Mouse (Mus musculus) forebrain, embryonic 10.5 days (tissue): ENCODE measurements around the gene Eif4g2. TPM values are rescaled to one million over a fixed set of nuclear protein-coding genes. Genes with fewer than 3 reads are reported as not detected.

Experiments
- DNase-seq: peaks from one replicate; pipeline ENCODE4 v3.0.0-alpha.2; 2017; ENCODE audit warnings: low spot score; ENCODE audit errors: extremely low spot score
- H3K27ac ChIP-seq: fragments of 300-500 bp; sonication (generic); 2 replicates; pipeline ENCODE4 v1.5.1; 2016; ENCODE audit warnings: mild to moderate bottlenecking
- H3K27me3 ChIP-seq: fragments of 300-500 bp; sonication (generic); 2 replicates; pipeline ENCODE4 v1.6.1; 2016; ENCODE audit warnings: mild to moderate bottlenecking; ENCODE audit not compliant: poor library complexity, severe bottlenecking
- H3K36me3 ChIP-seq: fragments of 300-500 bp; sonication (generic); replicated peaks from 2 replicates; pipeline ENCODE4 v1.6.1; 2016; ENCODE audit warnings: mild to moderate bottlenecking, moderate library complexity
- H3K4me1 ChIP-seq: fragments of 300-500 bp; sonication (generic); 2 replicates; pipeline ENCODE4 v1.6.1; 2016
- H3K4me3 ChIP-seq: fragments of 300-500 bp; sonication (generic); 2 replicates; pipeline ENCODE4 v1.5.1; 2016; ENCODE audit warnings: mild to moderate bottlenecking, moderate library complexity
- H3K9me3 ChIP-seq: fragments of 300-500 bp; sonication (generic); 2 replicates; pipeline ENCODE4 v1.6.1; 2016; ENCODE audit warnings: mild to moderate bottlenecking, moderate library complexity
- WGBS: fragments of 180-500 bp; shearing (Covaris S2); methylation state at CpG from one replicate; pipeline ENCODE4 v1.1.7; 2016; 5-methylcytosine and 5-hydroxymethylcytosine counted together
- polyA plus RNA-seq: library from polyadenylated mRNA; unstranded; fragments of >200 nt; fragmentation: Nextera tagmentation; extraction: Ambion mirVana; gene quantifications from 2 replicates; pipeline ENCODE4 v1.2.1, GENCODE M21; 2016

The Eif4g2 gene
- polyA plus RNA-seq, result 1,431 and 1,439 TPM in 2 replicates

DNA sequence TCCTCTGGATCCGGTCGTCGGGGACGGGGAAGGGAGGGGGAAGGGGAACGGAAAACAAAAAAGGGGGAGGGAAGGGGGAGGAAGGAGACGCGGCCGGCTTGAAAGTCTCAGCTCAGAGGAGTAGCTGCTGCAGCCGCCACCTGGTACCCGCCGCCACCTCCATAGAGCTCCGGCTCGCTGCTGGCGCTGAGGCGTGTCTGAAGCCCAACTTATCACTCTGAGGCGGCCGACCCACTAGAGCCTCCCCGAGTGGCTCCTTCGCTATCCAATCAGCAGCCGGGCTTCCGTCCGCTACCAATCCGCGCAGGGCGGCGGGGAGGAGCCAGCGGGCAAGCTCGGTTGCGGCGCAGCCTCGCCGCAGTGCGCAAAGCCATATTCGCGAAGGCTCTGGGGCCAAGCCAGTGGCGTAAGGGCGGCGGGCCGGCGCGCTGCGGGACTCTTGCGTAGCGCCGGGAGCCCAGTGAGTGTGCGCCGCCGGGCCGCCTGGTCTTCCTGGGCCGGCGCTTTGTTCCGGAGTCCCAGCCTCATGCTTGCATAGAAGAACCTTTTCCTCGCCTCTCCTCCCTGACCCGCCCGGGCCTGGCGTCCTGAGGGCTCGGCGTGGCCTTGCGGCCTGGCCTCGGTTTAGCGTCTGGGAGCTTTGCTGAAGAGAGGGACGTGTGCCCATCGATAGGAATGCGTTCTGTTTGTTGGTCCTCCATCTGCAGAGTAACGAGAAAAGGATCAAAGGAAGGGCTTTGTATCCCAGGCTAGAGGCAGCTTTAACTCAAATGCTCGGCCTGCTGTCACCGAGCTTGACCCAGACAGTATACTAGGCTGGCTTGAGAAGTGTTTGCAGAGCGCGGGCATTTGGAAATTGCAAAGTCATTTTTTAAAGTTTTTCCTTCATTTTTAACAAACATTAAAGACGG, at the start of gene Eif4g2:
Gene Eif4g2 (minus strand): TSS at position 209 of the 911 bp plus-strand sequence.
- peak within 1 kb of the TSS; percentile 100 for H3K27ac ChIP-seq
- peak within 1 kb of the TSS; percentile 99 for H3K4me3 ChIP-seq
- peaks cover 42% of the 10 kb centered on the region for H3K36me3 ChIP-seq
- no peaks in the 10 kb centered on the region for H3K27me3 ChIP-seq
- WGBS, result 1% methylated on average over 70 of the region's 70 CpGs
- H3K4me1 ChIP-seq, result peaks cover 33% of the 10 kb centered on the region
- no peaks in the 10 kb centered on the region for H3K9me3 ChIP-seq
- peak; percentile 99 for DNase-seq

DNA sequence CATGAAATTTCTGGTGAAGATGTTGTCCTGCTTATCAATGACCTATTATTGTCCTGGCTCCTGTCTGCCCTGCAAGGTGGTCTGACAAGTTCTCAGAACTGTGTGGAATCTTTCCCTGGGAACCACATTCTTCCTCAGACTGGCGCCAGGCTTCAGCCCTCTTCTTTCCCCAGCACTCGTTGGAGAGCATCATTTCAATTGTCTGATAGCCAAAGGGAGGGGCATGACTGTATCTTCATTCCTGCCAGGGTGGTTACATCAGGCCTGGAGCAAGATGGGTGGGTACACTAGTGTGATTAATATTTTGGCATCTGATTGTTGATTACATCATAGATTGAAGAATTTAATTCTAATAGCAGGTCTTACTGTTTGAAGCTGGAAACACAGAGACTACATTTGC, 49.8 kb upstream of the Eif4g2 start:
- H3K4me1 ChIP-seq, result no peaks in the 10 kb centered on the region
- 69% methylated on average over 2 of the region's 2 CpGs for WGBS
- no peaks in the 10 kb centered on the region for H3K9me3 ChIP-seq
- no peak overlapping the region for H3K27ac ChIP-seq
- no peaks in the 10 kb centered on the region for H3K36me3 ChIP-seq
- H3K4me3 ChIP-seq, result no peak overlapping the region
- no peaks in the 10 kb centered on the region for H3K27me3 ChIP-seq
- no peak for DNase-seq

DNA sequence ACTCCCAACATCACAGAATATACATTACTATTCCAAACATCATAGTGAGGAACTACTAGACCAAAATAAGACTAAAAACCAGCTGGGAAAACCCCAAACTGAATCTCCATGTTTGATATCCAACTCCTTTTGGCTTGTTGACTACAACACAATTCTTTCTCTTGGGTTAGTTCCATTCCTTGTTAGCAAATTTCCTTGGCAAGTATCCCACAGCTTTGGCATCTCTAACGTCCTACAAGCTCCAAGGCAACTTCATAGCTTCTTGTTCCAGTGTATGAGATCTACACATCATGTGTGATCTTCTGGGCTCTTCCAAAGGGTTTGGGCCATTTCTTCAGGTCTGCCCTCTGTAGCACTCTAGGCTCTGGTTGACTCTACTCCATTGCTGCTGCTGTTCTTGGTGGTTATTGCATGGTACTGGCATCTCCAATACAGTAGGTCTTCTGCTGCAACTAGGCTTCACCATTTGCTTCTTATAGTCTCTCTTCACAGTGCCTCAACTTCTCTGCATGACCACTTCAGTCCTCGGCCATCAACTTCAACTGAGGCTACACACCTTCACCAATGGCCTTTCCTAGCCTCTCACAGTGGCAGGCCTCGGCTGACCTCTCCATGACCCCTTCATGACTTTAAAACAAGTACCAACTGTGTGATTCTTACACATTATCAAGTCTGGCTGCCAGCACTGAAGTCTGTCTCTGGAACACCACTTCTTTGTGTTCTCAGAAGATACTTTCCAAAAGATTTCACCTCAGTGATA, 44.0 kb upstream of the Eif4g2 start:
- DNase-seq, result no peak
- Histone ChIP-seq H3K27ac (no peak overlapping the region), H3K36me3 (no peaks in the 10 kb centered on the region), H3K4me3 (no peak overlapping the region), H3K9me3 (no peaks in the 10 kb centered on the region), H3K27me3 (no peaks in the 10 kb centered on the region), H3K4me1 (peaks cover 11% of the 10 kb centered on the region)
- 79% methylated on average over 3 of the region's 3 CpGs for WGBS

DNA sequence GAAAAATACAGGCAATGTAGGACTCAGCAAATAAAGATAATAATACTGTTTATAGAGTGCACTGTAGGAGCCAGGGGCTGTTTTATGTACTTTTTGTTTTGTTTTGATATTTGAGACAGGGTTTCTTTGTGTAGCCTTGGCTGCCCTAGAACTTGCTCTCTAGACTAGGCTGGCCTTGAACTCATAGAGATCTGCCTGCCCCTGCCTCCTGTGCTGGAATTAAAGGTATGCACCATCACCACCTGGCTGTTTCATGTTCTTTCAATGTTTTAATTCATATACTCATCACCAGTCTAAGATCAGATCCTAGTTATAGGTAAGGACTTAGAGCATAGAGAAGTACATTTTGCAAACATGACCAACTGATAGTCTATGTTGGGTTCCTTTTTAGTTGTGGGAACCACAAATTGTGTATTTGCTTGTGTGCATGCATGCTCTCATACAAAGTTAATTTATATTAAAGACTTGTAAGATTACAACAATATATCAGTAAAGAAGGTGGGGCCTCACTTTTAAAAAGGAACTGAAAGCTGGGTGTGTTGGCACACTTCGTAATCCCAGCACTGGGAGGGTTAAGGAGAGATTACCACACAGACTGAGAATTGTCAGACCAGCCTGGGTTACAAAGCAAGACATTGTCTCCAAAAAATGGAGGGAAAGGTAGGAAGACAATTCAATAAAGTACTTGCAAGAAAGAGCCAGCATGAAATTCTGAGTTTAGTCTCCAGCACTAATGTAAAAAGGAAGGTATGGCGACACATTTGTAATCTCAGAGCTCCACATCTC, 41.1 kb upstream of the Eif4g2 start:
- no peak for DNase-seq
- no peaks in the 10 kb centered on the region for H3K9me3 ChIP-seq
- H3K4me1 ChIP-seq, result peaks cover 21% of the 10 kb centered on the region
- no peak overlapping the region for H3K4me3 ChIP-seq
- no peaks in the 10 kb centered on the region for H3K27me3 ChIP-seq
- WGBS, result 96% methylated on average over 2 of the region's 2 CpGs
- no peak overlapping the region for H3K27ac ChIP-seq
- H3K36me3 ChIP-seq, result peaks cover 10% of the 10 kb centered on the region

DNA sequence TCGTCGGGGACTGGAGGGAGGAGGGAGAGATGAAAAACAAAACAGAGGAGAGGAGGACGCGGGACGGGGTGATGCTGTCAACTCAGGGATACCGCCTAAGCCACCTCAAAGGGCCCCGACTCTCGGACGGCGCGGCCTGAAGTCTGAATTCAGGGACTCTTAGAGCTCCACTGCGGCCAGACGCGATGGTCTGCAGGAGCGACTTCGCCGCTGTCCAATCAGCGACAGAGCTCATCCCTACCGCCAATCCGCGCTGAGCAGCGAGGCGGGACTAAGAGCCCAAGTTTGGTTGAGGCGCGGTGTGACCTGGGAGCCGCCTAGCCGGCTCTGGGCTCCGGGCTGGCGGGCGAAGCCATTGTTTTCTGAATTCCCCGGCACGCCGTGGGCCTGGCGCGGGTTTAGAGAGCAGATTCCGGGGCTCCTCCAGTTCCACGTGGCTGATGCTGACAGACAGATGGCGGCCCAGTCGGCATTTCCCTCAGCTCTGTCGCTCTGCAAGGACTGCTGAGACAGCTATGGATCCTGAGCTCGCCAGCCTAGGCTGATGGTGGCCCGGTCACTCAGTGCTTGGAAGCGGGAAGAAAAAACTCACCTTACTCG, 39.8 kb upstream of the Eif4g2 start:
- Histone ChIP-seq H3K4me1 (peaks cover 21% of the 10 kb centered on the region), H3K9me3 (no peaks in the 10 kb centered on the region), H3K4me3 (peak overlapping the region; percentile 70), H3K27me3 (no peaks in the 10 kb centered on the region), H3K27ac (peak overlapping the region; percentile 98), H3K36me3 (peaks cover 24% of the 10 kb centered on the region)
- DNase-seq, result peak; percentile 95
- WGBS, result under 1% methylated on average over 44 of the region's 44 CpGs

DNA sequence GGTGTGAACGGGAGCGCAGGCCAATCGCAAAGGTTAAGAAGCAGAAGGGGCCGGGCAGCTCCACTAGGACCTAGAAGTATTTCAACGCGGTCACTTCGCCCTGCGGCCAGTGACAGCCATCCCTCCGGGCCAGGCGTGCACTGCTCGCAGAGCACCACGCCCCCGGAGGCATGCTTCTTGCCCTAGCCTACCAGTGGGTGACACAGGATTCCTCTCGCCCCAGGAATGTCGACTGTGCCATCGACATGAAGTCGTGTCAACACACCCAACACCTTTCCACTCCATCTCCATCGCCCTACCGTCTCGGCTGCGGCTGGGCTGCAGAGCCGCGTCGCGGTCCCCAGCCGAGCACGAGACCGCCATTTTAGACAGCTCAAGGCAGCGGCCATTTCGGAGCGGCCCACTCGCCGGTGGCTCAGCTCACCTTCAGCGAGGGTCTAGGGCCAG, 39.3 kb upstream of the Eif4g2 start:
- H3K4me1 ChIP-seq, result peaks cover 21% of the 10 kb centered on the region
- 1% methylated on average over 34 of the region's 34 CpGs for WGBS
- DNase-seq, result no peak

DNA sequence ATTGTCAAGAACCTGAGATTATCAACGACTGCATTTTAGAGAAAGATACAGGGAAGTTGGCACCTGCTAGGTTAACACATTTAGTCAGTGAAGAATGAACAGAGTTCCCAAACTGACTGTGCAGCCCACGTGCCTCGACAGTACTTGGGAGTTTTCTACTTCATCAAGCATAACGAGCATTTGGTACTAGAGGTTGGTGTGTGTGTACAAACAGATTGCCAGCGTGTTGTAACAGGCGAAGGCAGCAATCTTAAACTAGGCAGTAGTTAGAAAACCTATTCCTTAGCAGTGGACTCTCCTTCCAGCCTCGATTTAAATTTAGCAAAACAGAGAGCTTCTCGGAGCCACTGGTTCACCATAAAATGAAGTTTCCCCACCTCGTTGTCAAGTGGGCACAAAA, 38.7 kb upstream of the Eif4g2 start:
- WGBS, result 56% methylated on average over 9 of the region's 9 CpGs
- H3K4me3 ChIP-seq, result peak overlapping the region; percentile 70

More for the DNA sequence above, 39.3 kb upstream of the Eif4g2 start:
- H3K9me3 ChIP-seq, result no peaks in the 10 kb centered on the region
- peaks cover 24% of the 10 kb centered on the region for H3K36me3 ChIP-seq
- no peaks in the 10 kb centered on the region for H3K27me3 ChIP-seq
- peak overlapping the region; percentile 70 for H3K4me3 ChIP-seq
- H3K27ac ChIP-seq, result peak overlapping the region; percentile 98

DNA sequence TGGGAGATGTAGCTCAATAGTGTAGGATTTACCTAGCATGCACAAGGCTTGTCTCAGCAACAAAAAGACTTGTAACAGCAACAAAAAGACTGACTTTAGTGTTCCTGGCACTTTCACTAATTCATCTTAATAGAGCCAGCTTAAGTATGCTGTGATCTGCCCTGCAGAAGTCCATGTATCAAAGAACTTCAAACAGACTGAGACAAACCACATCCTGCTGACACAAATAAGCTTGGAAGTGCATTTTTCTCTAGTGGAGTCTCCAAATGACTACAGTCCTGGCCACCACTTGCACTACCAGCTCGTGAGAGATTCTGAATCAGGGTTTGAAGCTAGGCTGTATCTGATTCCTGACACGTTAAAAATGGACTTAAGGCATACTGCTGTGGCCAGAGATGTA, 26.7 kb upstream of the Eif4g2 start:
- Histone ChIP-seq H3K36me3 (peaks cover 15% of the 10 kb centered on the region), H3K4me3 (no peak overlapping the region), H3K27me3 (no peaks in the 10 kb centered on the region), H3K4me1 (no peaks in the 10 kb centered on the region), H3K27ac (no peak overlapping the region), H3K9me3 (no peaks in the 10 kb centered on the region)
- no peak for DNase-seq
- 84% methylated on average over 2 of the region's 2 CpGs for WGBS

More for the DNA sequence above, 38.7 kb upstream of the Eif4g2 start:
- H3K36me3 ChIP-seq, result peaks cover 24% of the 10 kb centered on the region
- DNase-seq, result no peak
- peaks cover 21% of the 10 kb centered on the region for H3K4me1 ChIP-seq
- H3K27me3 ChIP-seq, result no peaks in the 10 kb centered on the region
- no peaks in the 10 kb centered on the region for H3K9me3 ChIP-seq
- peak overlapping the region; percentile 98 for H3K27ac ChIP-seq

DNA sequence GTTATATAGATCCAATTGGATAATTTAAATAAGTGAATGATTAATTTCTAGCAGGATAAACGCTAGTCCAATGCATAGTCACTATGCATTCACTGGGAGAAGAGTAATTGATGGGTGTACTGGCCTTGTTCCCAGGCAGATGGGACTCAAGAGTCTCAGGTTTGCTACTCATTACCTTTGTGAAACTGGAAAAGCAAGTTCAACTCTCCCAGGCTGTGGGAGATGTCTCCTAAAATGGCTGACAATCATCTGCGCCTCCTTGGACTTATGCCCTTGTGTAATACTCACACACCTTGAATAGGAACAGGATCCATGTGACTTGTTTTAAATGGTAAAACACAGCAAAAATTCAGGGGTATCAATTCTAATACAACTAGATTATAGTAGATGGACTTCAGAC, 26.3 kb upstream of the Eif4g2 start:
- no peak for DNase-seq
- Histone ChIP-seq H3K27ac (no peak overlapping the region), H3K4me1 (no peaks in the 10 kb centered on the region), H3K9me3 (no peaks in the 10 kb centered on the region), H3K4me3 (no peak overlapping the region), H3K27me3 (no peaks in the 10 kb centered on the region), H3K36me3 (peaks cover 11% of the 10 kb centered on the region)
- WGBS, result 88% methylated on average over 2 of the region's 2 CpGs

DNA sequence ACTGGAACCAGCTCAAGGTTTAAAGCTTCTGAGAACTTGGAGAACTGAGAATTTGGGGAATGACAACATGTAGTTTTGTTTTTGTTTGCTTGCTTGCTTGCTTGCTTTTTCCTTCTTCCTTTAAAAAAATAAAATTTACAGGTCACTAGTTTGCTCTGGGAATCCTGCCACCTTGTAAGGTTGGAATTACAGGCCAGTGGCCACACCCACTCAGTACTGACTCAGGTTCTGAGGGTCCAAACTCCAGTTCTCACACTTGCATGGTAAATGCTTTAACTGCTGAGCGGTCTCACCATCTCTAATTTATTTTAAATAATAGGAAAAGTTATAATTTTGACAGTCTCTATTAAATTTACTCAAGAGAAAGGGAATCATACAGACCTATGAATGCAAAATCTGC, 15.4 kb upstream of the Eif4g2 start:
- Histone ChIP-seq H3K27ac (no peak overlapping the region), H3K27me3 (no peaks in the 10 kb centered on the region), H3K4me1 (no peaks in the 10 kb centered on the region), H3K9me3 (no peaks in the 10 kb centered on the region), H3K4me3 (no peak overlapping the region), H3K36me3 (no peaks in the 10 kb centered on the region)
- WGBS, result 85% methylated on average over 1 of the region's 1 CpGs
- no peak for DNase-seq

DNA sequence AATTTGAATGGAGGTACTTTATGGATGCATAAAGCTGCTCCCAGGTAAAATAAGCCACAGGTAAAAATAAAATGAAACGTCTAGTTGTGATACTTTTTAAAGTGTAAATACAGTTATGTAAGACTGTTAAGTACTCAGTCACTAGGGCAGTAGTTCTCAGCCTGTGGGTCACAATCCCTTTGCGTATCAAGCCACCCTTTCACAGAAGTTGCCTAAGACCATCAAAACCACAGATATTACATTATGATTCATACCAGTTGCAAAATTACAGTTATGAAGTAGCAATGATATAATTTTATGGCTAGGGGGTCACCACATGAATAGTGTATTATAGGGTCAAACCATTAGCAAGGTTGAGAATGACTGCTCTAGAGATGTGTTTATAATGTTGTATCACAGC, 12.3 kb upstream of the Eif4g2 start:
- no peak for DNase-seq
- Histone ChIP-seq H3K27me3 (no peaks in the 10 kb centered on the region), H3K27ac (no peak overlapping the region), H3K9me3 (no peaks in the 10 kb centered on the region), H3K36me3 (no peaks in the 10 kb centered on the region), H3K4me1 (no peaks in the 10 kb centered on the region), H3K4me3 (no peak overlapping the region)
- WGBS, result 87% methylated on average over 2 of the region's 2 CpGs

DNA sequence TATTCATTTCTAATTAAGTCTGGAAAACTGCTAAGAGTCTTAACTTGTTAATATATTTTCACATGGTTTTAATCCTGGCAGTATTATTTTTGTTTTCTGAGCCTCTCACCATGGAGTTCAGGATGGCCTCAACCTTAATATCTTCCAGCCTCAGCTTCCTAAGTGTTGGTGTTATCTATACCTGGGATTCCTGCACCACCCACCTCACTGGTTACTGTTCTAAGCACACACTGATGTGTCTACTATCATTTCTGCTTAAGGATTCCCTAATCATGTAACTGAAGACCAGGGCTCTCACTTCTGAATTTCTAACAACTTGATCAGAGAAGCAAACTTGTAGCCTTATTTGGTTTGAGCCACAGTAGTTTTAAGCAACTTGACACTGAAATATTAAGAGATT, 2.3 kb upstream of the Eif4g2 start:
- no peak overlapping the region for H3K4me3 ChIP-seq
- no peaks in the 10 kb centered on the region for H3K9me3 ChIP-seq
- no peak for DNase-seq
- H3K27me3 ChIP-seq, result no peaks in the 10 kb centered on the region
- H3K4me1 ChIP-seq, result peaks cover 21% of the 10 kb centered on the region
- no peak overlapping the region for H3K27ac ChIP-seq
- H3K36me3 ChIP-seq, result peaks cover 21% of the 10 kb centered on the region
